Comparison of ENCODE assay signal across 26 mouse cellular contexts in the genomic region with DNA sequence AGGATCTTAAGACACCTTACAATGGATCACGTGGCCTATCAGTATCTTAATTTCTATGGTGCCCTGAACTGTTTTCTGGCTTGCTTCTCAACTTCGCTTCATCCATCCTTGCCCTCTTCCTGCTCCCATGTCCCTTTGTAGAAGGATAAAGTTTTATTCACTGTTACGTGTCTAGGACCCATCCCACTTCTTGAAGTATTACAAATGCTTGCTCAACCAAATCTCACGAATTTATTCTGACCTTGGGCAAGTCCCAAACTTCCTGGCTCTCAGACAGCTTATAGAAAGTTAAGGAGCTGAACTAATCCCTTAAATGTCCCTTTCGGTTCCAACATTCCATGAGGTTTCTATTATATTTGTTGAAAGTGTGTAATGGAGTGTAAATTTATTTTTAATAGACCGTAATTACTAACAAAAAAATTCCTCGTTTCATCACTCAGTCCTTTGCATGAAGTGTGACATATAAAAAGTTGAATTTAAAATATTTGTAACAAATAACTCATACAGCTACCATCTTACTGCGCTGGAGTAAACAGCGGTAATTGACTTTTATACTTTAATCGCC.
DNase-seq lines count a peak whose midpoint lies in the region; ATAC-seq and TF ChIP-seq lines count a peak whose summit lies in the region.
"Had no signal": no experiment of that assay in that cellular context is flagged by ENCODE, and none has a peak within 500 bp of the region (broad histone marks: within the 10 kb centered on the region; RNA-seq: fewer than 3 reads in every experiment).

No protein-coding gene starts in this region.

- H3K4me1 ChIP-seq in forebrain, embryonic 11.5 days (replicated peaks; ENCODE audit: control insufficient read depth, insufficient read depth, low read length): no peaks in the 10 kb centered on the region
- no peaks in the 10 kb centered on the region for H3K4me1 ChIP-seq in forebrain, embryonic 16.5 days (replicated peaks; ENCODE audit: control insufficient read depth, insufficient read depth, low read length)
- H3K4me1 ChIP-seq in midbrain, embryonic 14.5 days (ENCODE audit: control insufficient read depth, insufficient read depth, low read length): no peaks in the 10 kb centered on the region
- H3K4me1 ChIP-seq in midbrain, embryonic 13.5 days (replicated peaks): no peaks in the 10 kb centered on the region
- H3K4me1 ChIP-seq in stomach, postnatal 0 days (replicated peaks; ENCODE audit: control insufficient read depth, insufficient read depth): no peaks in the 10 kb centered on the region
- H3K4me1 ChIP-seq: embryonic facial prominence, embryonic 12.5 days; heart, embryonic 15.5 days; liver, embryonic 13.5 days; neural tube, embryonic 13.5 days had no signal

- DNase-seq in forebrain, embryonic 11.5 days (ENCODE audit: low spot score): no peak
- DNase-seq in midbrain, embryonic 14.5 days: peak; percentile 7
- DNase-seq in embryo, embryonic 11 days: peak; percentile 5
- DNase-seq in stomach, postnatal 0 days (ENCODE audit: low spot score): no peak
- DNase-seq: adrenal gland, postnatal 36 days; cerebellum, adult 2 months; cerebellum, postnatal 25 days; heart, postnatal 4 days; kidney, adult 18-20 months; liver, embryonic 13.5 days; lung, adult 2 months; lung, postnatal 36 days; right cerebral cortex, postnatal 14 days had no signal

- no peak overlapping the region for H3K4me2 ChIP-seq in forebrain, embryonic 11.5 days (ENCODE audit: low read depth, low read length, severe bottlenecking)
- H3K4me2 ChIP-seq in forebrain, embryonic 16.5 days (ENCODE audit: low read length): no peak overlapping the region
- no peak overlapping the region for H3K4me2 ChIP-seq in midbrain, embryonic 14.5 days (ENCODE audit: low read length)
- no peak overlapping the region for H3K4me2 ChIP-seq in midbrain, embryonic 13.5 days (replicated peaks)
- no peak overlapping the region for H3K4me2 ChIP-seq in stomach, postnatal 0 days (replicated peaks; ENCODE audit: low read depth)
- H3K4me2 ChIP-seq: embryonic facial prominence, embryonic 12.5 days; heart, embryonic 15.5 days; hindbrain, embryonic 14.5 days; liver, embryonic 13.5 days; neural tube, embryonic 13.5 days had no signal

- H3K27ac ChIP-seq in forebrain, embryonic 11.5 days (ENCODE audit: low read depth, low read length): no peak overlapping the region
- no peak overlapping the region for H3K27ac ChIP-seq in forebrain, embryonic 16.5 days (ENCODE audit: low read length)
- no peak overlapping the region for H3K27ac ChIP-seq in midbrain, embryonic 14.5 days (replicated peaks; ENCODE audit: low read depth, low read length)
- no peak overlapping the region for H3K27ac ChIP-seq in midbrain, embryonic 13.5 days
- H3K27ac ChIP-seq in stomach, postnatal 0 days (replicated peaks): no peak overlapping the region
- H3K27ac ChIP-seq: embryonic facial prominence, embryonic 12.5 days; heart, embryonic 15.5 days; hindbrain, embryonic 14.5 days; kidney, postnatal 0 days; left cerebral cortex, adult 2 months; liver, embryonic 13.5 days; neural tube, embryonic 13.5 days had no signal

- no peaks in the 10 kb centered on the region for H3K27me3 ChIP-seq in forebrain, embryonic 11.5 days (ENCODE audit: control insufficient read depth, insufficient read depth, low read length)
- H3K27me3 ChIP-seq in forebrain, embryonic 16.5 days (replicated peaks; ENCODE audit: control insufficient read depth, insufficient read depth, low read length): no peaks in the 10 kb centered on the region
- H3K27me3 ChIP-seq in midbrain, embryonic 14.5 days (ENCODE audit: control insufficient read depth, insufficient read depth, low read length): no peaks in the 10 kb centered on the region
- no peaks in the 10 kb centered on the region; the same call in none of the 2 replicates for H3K27me3 ChIP-seq in midbrain, embryonic 13.5 days
- H3K27me3 ChIP-seq in stomach, postnatal 0 days (ENCODE audit: control insufficient read depth, insufficient read depth, low read length): no peaks in the 10 kb centered on the region
- H3K27me3 ChIP-seq: embryonic facial prominence, embryonic 12.5 days; heart, embryonic 15.5 days; liver, embryonic 13.5 days; megakaryocyte, embryonic 14.5 days; neural tube, embryonic 13.5 days had no signal

- no peak for TF ChIP-seq CTCF in stomach, postnatal 0 days (IDR thresholded peaks at IDR 0.05; ENCODE audit: low read depth)

- WGBS in forebrain, embryonic 11.5 days: 25% methylated on average over 10 of the region's 10 CpGs
- 17% methylated on average over 10 of the region's 10 CpGs for WGBS in forebrain, embryonic 16.5 days
- 24% methylated on average over 10 of the region's 10 CpGs for WGBS in midbrain, embryonic 14.5 days
- WGBS in midbrain, embryonic 13.5 days: 31% methylated on average over 10 of the region's 10 CpGs
- WGBS in stomach, postnatal 0 days: 60% methylated on average over 10 of the region's 10 CpGs

- no peak for TF ChIP-seq EP300 in stomach, postnatal 0 days (optimal IDR thresholded peaks at IDR 0.05)

- H3K4me3 ChIP-seq in forebrain, embryonic 11.5 days (ENCODE audit: low read depth, low read length): no peak overlapping the region
- H3K4me3 ChIP-seq in forebrain, embryonic 16.5 days (replicated peaks; ENCODE audit: low read length): no peak overlapping the region
- no peak overlapping the region for H3K4me3 ChIP-seq in midbrain, embryonic 14.5 days (replicated peaks; ENCODE audit: low read depth, low read length)
- H3K4me3 ChIP-seq in midbrain, embryonic 13.5 days (replicated peaks): no peak overlapping the region
- H3K4me3 ChIP-seq in stomach, postnatal 0 days (ENCODE audit: low read depth, low read length): no peak overlapping the region
- H3K4me3 ChIP-seq: embryonic facial prominence, embryonic 12.5 days; erythroblast, embryonic 14.5 days; heart, embryonic 15.5 days; left cerebral cortex, adult 2 months; liver, embryonic 13.5 days; megakaryocyte, embryonic 14.5 days; neural tube, embryonic 13.5 days had no signal

- no peaks in the 10 kb centered on the region for H3K9me3 ChIP-seq in forebrain, embryonic 11.5 days (ENCODE audit: control insufficient read depth, low read length)
- H3K9me3 ChIP-seq in forebrain, embryonic 16.5 days (ENCODE audit: control insufficient read depth, low read length): no peaks in the 10 kb centered on the region
- no peaks in the 10 kb centered on the region for H3K9me3 ChIP-seq in midbrain, embryonic 14.5 days (ENCODE audit: control insufficient read depth, low read length)
- no peaks in the 10 kb centered on the region for H3K9me3 ChIP-seq in midbrain, embryonic 13.5 days
- no peaks in the 10 kb centered on the region for H3K9me3 ChIP-seq in stomach, postnatal 0 days (ENCODE audit: control insufficient read depth, low read length)
- H3K9me3 ChIP-seq: embryonic facial prominence, embryonic 12.5 days; heart, embryonic 15.5 days; liver, embryonic 13.5 days; megakaryocyte, embryonic 14.5 days; neural tube, embryonic 13.5 days had no signal

- peak; percentile 74 for ATAC-seq in forebrain, embryonic 11.5 days (replicated peaks; ENCODE audit: low FRiP score)
- no peak for ATAC-seq in forebrain, embryonic 16.5 days
- ATAC-seq in midbrain, embryonic 14.5 days (ENCODE audit: low FRiP score, low TSS enrichment): no peak
- ATAC-seq in midbrain, embryonic 13.5 days: no peak
- no peak for ATAC-seq in cerebellum, adult (ENCODE audit: insufficient number of reproducible peaks, low FRiP score, low TSS enrichment)
- no peak for ATAC-seq in stomach, postnatal 0 days (ENCODE audit: low FRiP score, low TSS enrichment)
- ATAC-seq: CD4-positive, CD25-positive, alpha-beta regulatory T cell, adult 4 months; inflammation-experienced regulatory T-cells, adult 6 months had no signal

- no peak overlapping the region for H3K9ac ChIP-seq in forebrain, embryonic 11.5 days (ENCODE audit: low read length)
- H3K9ac ChIP-seq in forebrain, embryonic 16.5 days (replicated peaks; ENCODE audit: low read depth, low read length): no peak overlapping the region
- H3K9ac ChIP-seq in midbrain, embryonic 14.5 days (replicated peaks; ENCODE audit: low read length): no peak overlapping the region
- no peak overlapping the region for H3K9ac ChIP-seq in midbrain, embryonic 13.5 days (replicated peaks)
- no peak overlapping the region for H3K9ac ChIP-seq in stomach, postnatal 0 days (ENCODE audit: low read length)
- H3K9ac ChIP-seq: embryonic facial prominence, embryonic 12.5 days; heart, embryonic 15.5 days; hindbrain, embryonic 14.5 days; liver, embryonic 13.5 days; neural tube, embryonic 13.5 days had no signal

- no peaks in the 10 kb centered on the region for H3K36me3 ChIP-seq in forebrain, embryonic 11.5 days (ENCODE audit: control insufficient read depth, insufficient read depth, low read length)
- H3K36me3 ChIP-seq in forebrain, embryonic 16.5 days (ENCODE audit: control insufficient read depth, insufficient read depth): no peaks in the 10 kb centered on the region
- no peaks in the 10 kb centered on the region for H3K36me3 ChIP-seq in midbrain, embryonic 14.5 days (ENCODE audit: control insufficient read depth, insufficient read depth, low read length)
- H3K36me3 ChIP-seq in midbrain, embryonic 13.5 days: no peaks in the 10 kb centered on the region
- no peaks in the 10 kb centered on the region for H3K36me3 ChIP-seq in stomach, postnatal 0 days (ENCODE audit: control insufficient read depth, insufficient read depth, low read length)
- H3K36me3 ChIP-seq: embryonic facial prominence, embryonic 12.5 days; heart, embryonic 15.5 days; liver, embryonic 13.5 days; neural tube, embryonic 13.5 days had no signal

Comparison
In these comparisons a context has a peak if more than half of its experiments do, and no peak if none do; other contexts are left out.
1. DNase-seq: peak in midbrain, embryonic 14.5 days (single experiment) and embryo, embryonic 11 days (single experiment); none in forebrain, embryonic 11.5 days (single experiment) and stomach, postnatal 0 days (single experiment).